Mouse (Mus musculus) embryo, embryonic 10.5 days (tissue): ENCODE results near the gene Dusp8.

Source experiments
- DNase-seq: peaks from one replicate; pipeline ENCODE4 v3.0.0-alpha.2; 2015; ENCODE audit warnings: low spot score

Dusp8 gene

GRCm38 (mm10) chr7:142045344-142045743, 50.3 kb downstream of the Dusp8 start:
- peak; percentile 22 for DNase-seq

DNA sequence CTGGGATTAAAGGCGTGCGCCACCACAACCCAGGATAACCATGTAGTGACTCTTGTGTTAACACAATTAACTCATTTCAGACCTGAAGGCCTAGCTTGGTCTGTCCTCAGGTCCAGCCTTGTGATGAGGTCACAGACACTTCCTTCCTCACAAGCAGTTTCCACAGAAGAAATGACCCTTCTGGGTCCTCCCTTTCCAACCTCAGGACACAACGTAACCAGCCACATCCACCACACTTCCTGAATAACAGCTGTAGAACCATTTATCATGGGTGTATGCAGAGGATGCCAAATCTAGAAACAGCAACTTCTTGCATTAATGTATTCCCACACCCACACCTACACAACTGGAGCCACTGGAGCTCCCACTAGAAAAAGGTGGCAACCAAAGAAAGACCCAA, 54.9 kb downstream of the Dusp8 start:
- DNase-seq = no peak

GRCm38 (mm10) chr7:142037553-142038170, 58.0 kb downstream of the Dusp8 start:
- peak; percentile 78 for DNase-seq

DNA sequence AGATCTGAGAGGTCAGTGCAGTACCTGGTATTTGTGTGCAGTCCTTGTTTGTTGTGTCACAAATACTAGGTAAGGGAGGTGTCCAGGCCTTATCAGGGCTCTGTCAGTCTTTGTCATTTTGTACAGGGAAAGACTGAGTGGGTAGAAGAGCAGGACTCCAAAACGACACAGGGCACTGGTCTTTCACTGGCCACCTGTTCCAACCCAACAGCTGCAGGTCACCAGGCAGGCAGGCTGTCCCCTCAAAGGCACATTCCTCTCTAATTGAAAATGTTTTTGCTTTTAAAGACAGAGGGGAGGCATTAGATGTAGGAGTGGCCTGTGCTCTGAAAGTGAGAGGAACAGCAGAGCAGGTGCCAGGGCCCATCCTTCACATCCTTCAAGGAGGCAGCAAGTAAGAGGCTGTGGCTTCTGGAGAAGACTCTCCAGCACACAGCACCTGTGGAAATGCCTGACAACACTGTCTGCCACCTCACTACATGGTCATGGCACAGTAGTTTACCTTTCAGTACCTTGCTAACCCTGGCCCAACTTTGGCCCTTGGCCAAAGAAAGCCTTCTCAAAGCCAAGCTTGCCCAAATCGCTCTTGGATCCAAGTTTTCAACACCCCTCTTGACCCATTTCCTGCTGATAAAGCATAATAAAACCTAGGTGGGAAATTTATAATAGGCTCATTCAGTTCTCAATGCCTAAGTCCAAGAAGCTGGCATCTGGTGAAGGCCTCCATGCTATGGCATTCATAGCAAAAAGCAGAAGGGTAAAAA, 60.4 kb downstream of the Dusp8 start:
- no peak for DNase-seq

DNA sequence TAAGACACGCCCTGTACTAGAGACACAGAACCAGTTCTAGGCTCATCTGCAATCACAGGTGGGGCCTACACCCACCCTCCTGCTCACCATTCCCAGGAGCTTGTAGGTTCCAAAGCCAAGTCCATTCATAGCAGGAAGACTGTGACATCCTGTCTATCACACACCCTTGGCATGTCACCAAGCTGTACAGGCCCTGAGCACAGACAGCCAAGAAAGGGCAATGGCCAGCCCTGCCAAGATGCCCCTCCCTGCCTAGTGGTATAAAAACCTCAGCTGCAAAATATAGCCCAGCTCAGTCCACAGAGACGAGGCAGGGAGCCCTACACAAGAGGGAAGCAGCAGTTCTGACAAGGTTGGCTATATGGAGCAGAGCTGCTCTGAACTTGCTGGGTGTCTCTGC, 61.4 kb downstream of the Dusp8 start:
- DNase-seq = no peak

DNA sequence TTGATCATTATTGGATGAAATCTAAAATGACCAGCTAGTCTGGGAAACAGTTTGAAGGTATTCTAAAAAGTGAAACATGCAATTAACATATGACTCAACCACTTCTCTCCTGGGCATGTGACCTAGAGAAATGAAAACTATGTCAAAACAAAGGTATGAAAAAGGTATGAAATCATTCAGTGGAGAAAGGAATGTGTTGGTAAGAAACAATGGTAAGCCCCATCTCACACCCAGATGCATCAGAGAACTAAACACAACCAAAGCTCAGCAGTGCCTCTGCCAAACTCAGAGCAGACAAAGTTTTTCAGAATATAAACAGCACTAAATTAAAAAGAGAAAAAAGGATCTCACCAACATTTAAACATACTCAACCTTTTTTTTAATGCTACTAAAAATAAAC, 65.6 kb downstream of the Dusp8 start:
- DNase-seq = no peak
